Mouse (Mus musculus) cortical plate, adult 2 months (tissue): ENCODE results near the gene Oprd1. TPM values are rescaled to one million over a fixed set of nuclear protein-coding genes. Genes with fewer than 3 reads are reported as not detected.

ENCODE experiments used
- H3K27ac ChIP-seq: fragments of 200-500 bp; 2 replicates; pipeline ENCODE4 v1.5.1; 2012; ENCODE audit warnings: low read length, control low read depth, inconsistent platforms; ENCODE audit not compliant: insufficient read depth
- H3K4me1 ChIP-seq: fragments of 200-500 bp; 2 replicates; pipeline ENCODE4 v1.6.1; 2011; ENCODE audit warnings: low read length; ENCODE audit not compliant: control insufficient read depth, insufficient read depth
- H3K4me3 ChIP-seq: fragments of 200-500 bp; 2 replicates; pipeline ENCODE4 v1.5.1; 2011; ENCODE audit warnings: mild to moderate bottlenecking, low read length, control low read depth; ENCODE audit not compliant: insufficient read depth
- CTCF ChIP-seq: fragments of 200-500 bp; IDR thresholded peaks from 2 replicates; pipeline ENCODE4 v1.5.1; 2011; ENCODE audit warnings: mild to moderate bottlenecking, control low read depth, low read length; ENCODE audit not compliant: insufficient read depth; ENCODE audit errors: extremely low read depth
- POLR2A ChIP-seq: fragments of 200-500 bp; IDR thresholded peaks from 2 replicates; pipeline ENCODE4 v1.6.1; 2011; ENCODE audit warnings: mild to moderate bottlenecking, low read length, control low read depth; ENCODE audit not compliant: insufficient read depth; ENCODE audit errors: extremely low read depth
- polyA plus RNA-seq: library from polyadenylated mRNA; depleted of rRNA; stranded (reverse); fragments of >200 nt; gene quantifications from 2 replicates; pipeline ENCODE4 v1.2.3, GENCODE M21; 2012; rRNA removed

Oprd1 gene
- polyA plus RNA-seq: 9.7 and 10.5 TPM in 2 replicates

DNA sequence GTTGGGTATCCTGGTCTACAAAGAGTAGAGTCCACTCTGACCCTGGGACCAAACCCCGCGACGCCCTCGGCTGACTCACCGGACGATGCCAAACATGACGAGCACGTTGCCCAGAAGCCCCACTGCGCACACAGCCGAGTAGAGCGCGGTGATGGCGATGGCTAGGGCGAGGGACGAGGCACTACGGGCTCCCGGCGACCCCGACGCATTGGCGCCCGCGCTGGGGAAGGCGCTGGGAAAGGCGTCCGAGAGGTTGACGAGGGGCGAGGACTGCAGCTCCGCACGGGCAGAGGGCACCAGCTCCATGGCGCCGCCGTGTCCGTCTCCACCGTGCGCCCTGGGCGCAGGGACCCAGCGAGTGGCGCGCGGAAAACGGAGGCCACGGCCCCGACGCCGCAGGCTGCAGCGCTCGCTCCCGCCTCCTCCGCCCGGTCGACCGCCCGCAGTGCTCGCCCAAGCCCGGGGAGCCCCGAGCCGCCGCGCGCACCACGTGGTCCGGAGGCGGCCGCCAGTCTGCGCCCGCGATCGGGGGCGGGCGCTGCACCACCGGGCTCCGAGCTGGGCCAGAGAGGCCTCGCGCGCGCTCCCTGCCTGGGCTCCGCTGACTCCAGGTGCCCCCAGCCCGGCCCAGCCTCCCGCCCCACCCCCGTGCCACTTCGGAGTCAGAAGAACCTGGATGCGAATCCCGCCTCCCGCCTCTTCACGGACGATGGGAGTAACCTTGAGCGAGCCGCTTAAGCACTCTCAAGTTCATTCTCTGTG is at the start of gene Oprd1:
Oprd1 (minus strand) TSS at position 407 of the 762 bp plus-strand sequence.
- H3K27ac ChIP-seq: no peak within 1 kb of the TSS
- no peak for TF ChIP-seq CTCF
- no peak for TF ChIP-seq POLR2A
- no peaks in the 10 kb centered on the region for H3K4me1 ChIP-seq
- peak within 1 kb of the TSS; percentile 46 for H3K4me3 ChIP-seq

DNA sequence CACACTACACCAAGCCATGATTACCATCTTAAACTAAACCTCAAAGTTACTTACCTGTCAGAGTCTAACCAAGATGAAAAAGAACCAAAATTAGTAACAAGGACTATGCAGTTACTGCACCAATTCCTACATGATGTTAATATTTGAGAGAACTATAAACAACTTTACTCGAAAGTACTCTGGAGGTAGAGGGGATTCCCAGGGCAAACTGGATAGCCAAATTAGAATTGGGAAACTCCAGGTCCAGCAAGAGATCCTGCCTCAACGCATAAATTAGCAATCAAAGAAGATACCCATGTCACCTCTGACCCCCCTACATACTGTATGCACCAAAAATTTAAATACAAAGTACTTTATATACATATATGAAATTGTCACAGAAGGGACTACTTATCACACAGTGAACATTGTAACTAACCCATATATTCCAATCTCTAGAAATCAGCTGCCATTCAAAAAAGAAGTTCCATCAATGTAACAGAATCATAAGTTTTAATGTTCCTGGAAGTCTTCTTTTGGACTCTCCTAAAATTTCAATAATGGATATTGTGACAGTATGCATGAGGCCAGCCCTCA is 43.6 kb upstream of the Oprd1 start:
- no peak overlapping the region for H3K4me3 ChIP-seq
- H3K4me1 ChIP-seq: no peaks in the 10 kb centered on the region
- H3K27ac ChIP-seq: no peak overlapping the region
- TF ChIP-seq CTCF: no peak
- no peak for TF ChIP-seq POLR2A

DNA sequence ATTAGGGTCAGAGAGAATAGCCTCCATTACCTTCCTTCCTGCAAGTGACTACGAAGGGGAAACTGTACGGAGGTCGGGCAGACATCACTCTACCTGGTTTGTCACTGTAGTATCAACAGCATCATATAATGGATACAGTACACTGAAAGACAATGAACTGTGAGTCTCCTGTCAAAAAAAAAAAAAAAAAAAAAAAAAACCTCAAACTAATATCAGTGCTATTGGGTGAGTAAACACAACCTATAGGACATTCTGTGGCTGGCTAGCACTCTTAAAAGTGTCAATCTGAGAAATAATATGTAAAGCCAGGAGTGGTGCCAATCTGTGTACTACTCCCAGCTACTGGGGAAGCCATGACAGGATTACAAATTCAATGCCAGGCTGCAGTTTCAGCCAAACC is 38.9 kb upstream of the Oprd1 start:
- no peak for TF ChIP-seq CTCF
- Histone ChIP-seq H3K27ac (no peak overlapping the region), H3K4me1 (no peaks in the 10 kb centered on the region), H3K4me3 (no peak overlapping the region)

DNA sequence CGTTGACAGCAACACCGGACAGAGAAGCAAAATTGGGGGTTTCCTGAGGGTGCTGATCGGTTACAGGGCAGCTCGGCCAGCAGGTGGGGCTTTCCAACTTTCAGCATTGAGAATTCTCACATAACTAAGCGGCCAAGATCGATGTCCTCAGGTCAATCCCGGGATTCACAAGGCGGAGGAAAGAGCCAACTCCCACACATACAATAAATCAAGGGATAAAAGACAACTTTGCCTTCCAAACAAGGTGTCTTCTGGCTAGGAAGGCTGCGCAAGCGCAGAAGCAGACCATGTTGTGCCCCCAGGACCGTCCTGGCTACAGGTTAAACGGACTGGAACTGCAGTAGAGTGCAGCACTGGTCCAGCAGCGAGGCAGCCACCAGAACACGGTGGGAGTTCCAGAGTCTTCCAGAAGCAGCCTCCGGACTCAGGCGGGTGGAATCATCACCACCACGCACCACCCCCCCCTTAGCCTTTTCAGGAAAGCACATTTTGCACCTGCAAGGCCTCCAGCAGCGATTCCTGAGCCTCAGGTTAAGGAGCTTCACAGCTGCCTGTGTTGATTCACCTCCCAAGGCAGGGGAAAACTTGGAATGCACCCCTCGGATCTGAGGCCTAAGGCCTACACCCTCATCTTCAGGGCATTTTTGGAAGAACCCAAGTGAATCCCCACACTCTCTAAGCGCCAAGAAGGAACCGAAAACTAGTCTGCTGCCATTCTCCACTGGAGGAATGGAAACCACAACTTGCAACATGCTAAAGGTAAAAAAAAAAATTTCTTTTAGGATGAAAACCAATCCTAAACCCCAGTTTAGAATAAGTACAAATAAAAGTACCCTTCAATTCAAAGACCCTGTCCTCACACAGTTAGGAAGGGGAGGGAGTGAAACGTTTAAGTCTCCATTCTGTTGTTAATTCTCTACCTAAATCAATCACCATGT is 37.7 kb upstream of the Oprd1 start:
- H3K4me1 ChIP-seq: no peaks in the 10 kb centered on the region
- no peak overlapping the region for H3K4me3 ChIP-seq
- TF ChIP-seq POLR2A (no peak), CTCF (no peak)
- H3K27ac ChIP-seq: no peak overlapping the region

DNA sequence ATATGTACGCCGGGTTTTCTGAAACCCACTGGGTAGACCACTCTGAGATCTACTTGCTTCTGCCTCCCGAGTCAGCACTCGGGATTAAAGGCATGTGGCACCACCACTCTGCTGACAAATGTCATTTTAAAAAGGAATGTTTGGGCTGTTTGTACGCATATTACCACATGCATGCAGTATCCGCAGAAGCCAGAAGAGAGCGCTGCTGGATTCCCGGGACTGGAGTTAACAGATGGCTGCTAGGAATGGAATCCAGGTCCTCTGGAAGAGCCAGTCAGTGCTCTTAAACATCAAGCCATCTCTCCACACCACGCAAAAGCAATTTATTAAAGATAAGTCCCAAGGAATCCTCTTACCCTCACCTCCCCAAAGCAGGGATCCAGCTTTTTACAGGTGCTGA is 36.4 kb upstream of the Oprd1 start:
- TF ChIP-seq CTCF (peak; percentile 15; the same call in 1 of the 2 replicates), POLR2A (no peak)
- Histone ChIP-seq H3K27ac (no peak overlapping the region), H3K4me3 (no peak overlapping the region), H3K4me1 (no peaks in the 10 kb centered on the region)

DNA sequence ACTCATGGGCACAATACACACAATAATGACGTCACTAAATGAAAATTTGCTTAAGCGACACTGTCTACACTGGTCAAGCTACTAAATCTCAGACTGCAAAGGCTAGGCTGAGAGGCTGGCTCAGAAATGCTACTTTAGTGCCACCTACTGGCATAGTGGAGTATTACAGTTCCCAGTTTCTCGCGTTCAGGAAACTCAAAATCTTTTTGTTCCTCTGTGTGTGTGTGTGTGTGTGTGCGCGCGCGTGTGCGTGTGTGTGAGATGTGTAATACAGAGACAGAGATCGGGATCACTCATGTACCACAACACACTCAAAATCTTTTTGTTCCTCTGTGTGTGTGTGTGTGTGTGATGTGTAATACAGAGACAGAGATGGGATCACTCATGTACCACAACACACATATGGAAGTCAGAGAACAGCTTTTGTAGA is 34.4 kb upstream of the Oprd1 start:
- Histone ChIP-seq H3K4me1 (no peaks in the 10 kb centered on the region), H3K27ac (no peak overlapping the region), H3K4me3 (no peak overlapping the region)
- TF ChIP-seq POLR2A: no peak
- peak; percentile 93 for TF ChIP-seq CTCF

DNA sequence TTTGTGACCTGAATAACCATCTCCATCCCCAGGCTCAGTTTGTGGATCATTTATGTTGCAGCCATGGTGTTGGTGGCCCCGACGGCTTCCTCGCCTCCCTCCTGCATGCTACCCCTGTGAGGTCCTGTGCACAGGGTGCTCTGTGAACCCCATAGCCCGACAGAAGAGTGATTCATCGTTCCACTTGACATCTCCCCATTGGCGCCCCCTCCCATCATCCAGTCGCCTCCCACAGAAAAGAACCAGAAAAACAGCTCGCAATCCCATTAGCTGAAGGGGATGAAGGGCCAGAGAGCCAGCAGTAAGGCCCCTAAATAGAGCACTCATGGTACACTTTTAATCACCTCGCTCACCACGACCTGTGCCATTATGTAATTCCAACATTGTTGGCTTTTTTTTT is 32.2 kb upstream of the Oprd1 start:
- Histone ChIP-seq H3K27ac (no peak overlapping the region), H3K4me1 (0 out of 2 replicates have a peak, but pooled peaks cover 1% of the 10 kb centered on the region), H3K4me3 (no peak overlapping the region)
- TF ChIP-seq POLR2A: no peak
- TF ChIP-seq CTCF: no peak

DNA sequence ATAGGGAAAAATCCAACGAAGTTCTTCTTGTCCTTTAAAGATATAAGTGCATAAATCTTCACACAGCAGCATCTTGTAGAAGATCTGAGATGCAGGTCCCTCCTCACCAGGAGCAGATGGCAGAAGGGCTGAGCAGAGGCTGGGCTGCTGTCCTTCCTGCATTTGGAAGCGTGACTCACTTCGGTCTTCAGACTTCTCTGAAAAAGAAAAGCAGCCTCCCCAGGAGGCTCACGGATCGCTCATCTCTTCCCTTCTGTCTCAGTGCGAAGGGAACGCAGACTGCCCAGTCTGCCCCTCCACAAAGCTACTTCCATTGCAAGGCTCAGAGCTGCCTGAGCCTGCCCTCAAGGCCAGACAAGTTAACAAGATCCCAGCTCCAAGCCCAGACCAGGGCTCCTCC is 26.6 kb upstream of the Oprd1 start:
- TF ChIP-seq CTCF (no peak), POLR2A (peak; percentile 40; the same call in 1 of the 2 replicates)

DNA sequence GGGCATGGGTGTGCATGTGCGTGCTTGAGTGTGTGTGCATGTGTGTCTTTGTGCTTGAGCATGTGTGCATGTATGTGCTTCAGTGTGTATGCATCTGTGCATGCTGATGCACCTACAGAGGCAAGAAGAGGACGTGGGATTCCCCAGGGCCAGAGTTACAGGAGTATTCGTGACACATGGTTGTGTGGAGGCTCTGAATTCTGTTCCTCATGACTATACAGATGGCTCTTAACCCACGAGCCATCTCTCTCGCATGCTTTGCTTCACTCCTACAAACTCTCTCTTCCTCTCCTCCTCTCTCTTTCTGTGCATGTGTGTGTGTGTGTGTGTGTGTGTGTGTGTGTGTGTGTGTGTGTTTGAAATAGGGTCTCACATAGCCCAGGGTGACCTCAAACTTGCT is 25.5 kb upstream of the Oprd1 start:
- H3K4me1 ChIP-seq: peaks cover 3% of the 10 kb centered on the region; the same call in 1 of the 2 replicates
- no peak overlapping the region; the same call in 1 of the 2 replicates for H3K27ac ChIP-seq
- TF ChIP-seq POLR2A: no peak
- no peak for TF ChIP-seq CTCF
- H3K4me3 ChIP-seq: no peak overlapping the region

More for the DNA sequence above, 26.6 kb upstream of the Oprd1 start:
- H3K4me3 ChIP-seq: no peak overlapping the region
- H3K4me1 ChIP-seq: peaks cover 3% of the 10 kb centered on the region; the same call in 1 of the 2 replicates
- H3K27ac ChIP-seq: peak overlapping the region; percentile 97
